Mouse (Mus musculus) forebrain, embryonic 12.5 days (tissue): ENCODE data around the gene Nkain1. TPM values are rescaled to one million over a fixed set of nuclear protein-coding genes. Genes with fewer than 3 reads are reported as not detected.

Experiments used
- ATAC-seq: fragments of 200-750 bp; cut with Nextera tagmentation; 2 replicates; pipeline ENCODE4 v1.8.0; 2017; ENCODE audit warnings: moderate TSS enrichment; ENCODE audit not compliant: low FRiP score
- H3K27ac ChIP-seq: fragments of 300-500 bp; sonication (generic); 2 replicates; pipeline ENCODE4 v1.5.1; 2016; ENCODE audit warnings: mild to moderate bottlenecking
- H3K27me3 ChIP-seq: fragments of 300-500 bp; sonication (generic); 2 replicates; pipeline ENCODE4 v1.6.1; 2016; ENCODE audit warnings: mild to moderate bottlenecking
- H3K36me3 ChIP-seq: fragments of 300-500 bp; sonication (generic); replicated peaks from 2 replicates; pipeline ENCODE4 v1.6.1; 2016; ENCODE audit warnings: mild to moderate bottlenecking
- H3K4me1 ChIP-seq: fragments of 300-500 bp; sonication (generic); 2 replicates; pipeline ENCODE4 v1.6.1; 2016
- H3K4me2 ChIP-seq: fragments of 300-500 bp; sonication (generic); 2 replicates; pipeline ENCODE4 v1.6.1; 2016; ENCODE audit warnings: mild to moderate bottlenecking, moderate library complexity
- H3K4me3 ChIP-seq: fragments of 300-500 bp; sonication (generic); replicated peaks from 2 replicates; pipeline ENCODE4 v1.5.1; 2016; ENCODE audit warnings: mild to moderate bottlenecking
- H3K9ac ChIP-seq: fragments of 300-500 bp; sonication (generic); 2 replicates; pipeline ENCODE4 v1.6.1; 2016; ENCODE audit warnings: mild to moderate bottlenecking
- H3K9me3 ChIP-seq: fragments of 300-500 bp; sonication (generic); 2 replicates; pipeline ENCODE4 v1.6.1; 2016
- WGBS: fragments of 180-500 bp; shearing (Covaris S2); methylation state at CpG from one replicate; pipeline ENCODE4 v1.1.7; 2016; 5-methylcytosine and 5-hydroxymethylcytosine counted together
- polyA plus RNA-seq: library from polyadenylated mRNA; unstranded; fragments of >200 nt; fragmentation: Nextera tagmentation; extraction: Ambion mirVana; gene quantifications from 2 replicates; pipeline ENCODE4 v1.2.1, GENCODE M21; 2016

The Nkain1 gene
- polyA plus RNA-seq, 1 experiment from 2014 or later: 11.0 TPM

DNA sequence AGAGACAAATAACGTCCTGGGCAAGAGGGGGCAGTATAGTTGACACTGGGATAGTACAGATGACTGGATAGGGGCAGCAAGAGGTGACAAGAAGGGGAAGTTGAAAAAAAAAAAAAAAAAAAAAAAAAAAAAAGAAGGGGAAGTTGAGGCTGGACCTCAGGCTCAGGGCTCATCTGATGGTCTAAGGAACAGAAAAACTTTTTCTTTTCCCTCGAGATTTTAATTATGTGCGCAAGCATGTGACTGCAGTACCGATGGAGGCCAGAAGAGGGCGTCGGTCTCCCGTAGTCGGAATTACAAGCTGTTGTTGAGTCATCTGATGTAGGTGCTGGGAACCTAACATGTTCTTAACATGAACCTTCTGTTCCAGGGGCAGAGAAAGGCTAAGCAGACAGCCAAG is 24.8 kb downstream of the Nkain1 start:
- Histone ChIP-seq H3K27me3 (no peaks in the 10 kb centered on the region), H3K4me1 (peaks cover 90% of the 10 kb centered on the region), H3K9ac (no peak overlapping the region), H3K9me3 (peaks cover 4% of the 10 kb centered on the region; the same call in 1 of the 2 replicates), H3K4me2 (no peak overlapping the region), H3K4me3 (no peak overlapping the region), H3K27ac (peak overlapping the region; percentile 68), H3K36me3 (no peaks in the 10 kb centered on the region)
- ATAC-seq: no peak
- WGBS: 80% methylated on average over 8 of the region's 8 CpGs

- Histone ChIP-seq H3K4me2 (peak overlapping the region; percentile 17; the same call in 1 of the 2 replicates), H3K4me1 (peaks cover 85% of the 10 kb centered on the region), H3K27me3 (no peaks in the 10 kb centered on the region), H3K4me3 (no peak overlapping the region), H3K9me3 (peaks cover 4% of the 10 kb centered on the region; the same call in 1 of the 2 replicates), H3K9ac (peak overlapping the region; percentile 33; the same call in 1 of the 2 replicates), H3K27ac (peak overlapping the region; percentile 90), H3K36me3 (no peaks in the 10 kb centered on the region)
- peak; percentile 82 for ATAC-seq
- whole genome bisulfite sequencing: 10% methylated on average over 13 of the region's 13 CpGs
These were observed 27.0 kb downstream of the Nkain1 start for GRCm38 (mm10) chr4:130546798-130547562.

GRCm38 (mm10) chr4:130544392-130544791 is 29.6 kb downstream of the Nkain1 start:
- H3K4me2 ChIP-seq: peak overlapping the region; percentile 39
- peak overlapping the region; percentile 33; the same call in 1 of the 2 replicates for H3K9ac ChIP-seq
- ATAC-seq: peak; percentile 62
- no peak overlapping the region for H3K4me3 ChIP-seq
- H3K27ac ChIP-seq: peak overlapping the region; percentile 90
- H3K9me3 ChIP-seq: peaks cover 2% of the 10 kb centered on the region; the same call in 1 of the 2 replicates
- H3K27me3 ChIP-seq: no peaks in the 10 kb centered on the region
- H3K36me3 ChIP-seq: 0 out of 2 replicates have a peak, but pooled peaks cover 3% of the 10 kb centered on the region
- H3K4me1 ChIP-seq: peaks cover 68% of the 10 kb centered on the region
- WGBS: 10% methylated on average over 9 of the region's 9 CpGs

- 0 out of 2 replicates have a peak overlapping the region, but pooled peaks have one; percentile 90 for H3K27ac ChIP-seq
These were observed 30.9 kb downstream of the Nkain1 start for GRCm38 (mm10) chr4:130543121-130543520.

DNA sequence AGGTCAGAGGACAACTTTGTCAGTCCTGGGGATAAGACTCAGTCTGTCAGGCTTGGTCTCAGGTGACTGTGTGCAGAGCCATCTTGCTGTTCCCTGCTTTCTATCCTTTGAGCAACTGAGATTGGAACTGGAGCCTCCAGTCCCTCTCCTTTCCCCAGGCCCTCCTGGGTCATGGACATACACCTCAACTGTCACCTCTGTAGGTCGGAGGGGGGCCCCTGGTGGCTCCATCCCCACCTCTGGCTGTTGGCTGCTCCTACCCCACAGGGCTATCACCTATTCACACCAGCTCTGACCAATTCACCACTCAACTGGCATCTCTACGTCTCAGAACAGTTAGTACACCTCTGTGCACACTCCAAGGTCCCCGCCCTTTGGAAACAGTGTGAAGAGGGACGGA is 33.1 kb downstream of the Nkain1 start:
- Histone ChIP-seq H3K36me3 (peaks cover 20% of the 10 kb centered on the region), H3K27me3 (no peaks in the 10 kb centered on the region), H3K4me2 (no peak overlapping the region), H3K9ac (no peak overlapping the region), H3K4me3 (no peak overlapping the region), H3K9me3 (no peaks in the 10 kb centered on the region), H3K4me1 (peaks cover 37% of the 10 kb centered on the region), H3K27ac (no peak overlapping the region)
- ATAC-seq: no peak
- whole genome bisulfite sequencing: 89% methylated on average over 4 of the region's 4 CpGs

More at GRCm38 (mm10) chr4:130543121-130543520, 30.9 kb downstream of the Nkain1 start:
- WGBS: 89% methylated on average over 4 of the region's 4 CpGs
- Histone ChIP-seq H3K4me2 (no peak overlapping the region), H3K4me3 (no peak overlapping the region), H3K27me3 (no peaks in the 10 kb centered on the region), H3K9me3 (no peaks in the 10 kb centered on the region), H3K4me1 (peaks cover 60% of the 10 kb centered on the region), H3K9ac (no peak overlapping the region), H3K36me3 (peaks cover 12% of the 10 kb centered on the region; the same call in 1 of the 2 replicates)
- no peak for ATAC-seq

DNA sequence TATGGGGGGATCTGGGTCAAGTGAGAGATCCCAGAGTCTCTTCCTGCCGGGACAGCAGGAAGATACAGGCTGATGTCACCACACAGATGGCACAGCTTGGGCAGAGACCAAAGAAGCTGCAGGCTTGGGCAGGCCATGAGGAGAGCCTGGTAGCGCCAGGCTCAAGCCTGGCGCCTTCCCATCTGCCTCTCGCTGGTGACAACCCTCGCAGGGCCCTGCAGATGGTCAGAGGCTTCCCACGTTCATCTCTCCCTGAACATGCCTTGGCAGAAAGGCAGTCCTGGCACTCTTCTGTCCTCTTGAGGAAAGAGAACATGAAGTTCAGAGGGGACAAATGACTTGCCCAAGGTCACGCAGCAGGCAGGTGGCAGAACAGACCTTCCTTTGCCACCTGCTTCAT is 34.3 kb downstream of the Nkain1 start:
- H3K4me2 ChIP-seq: no peak overlapping the region
- H3K9me3 ChIP-seq: no peaks in the 10 kb centered on the region
- H3K27ac ChIP-seq: no peak overlapping the region
- H3K4me1 ChIP-seq: peaks cover 27% of the 10 kb centered on the region
- no peak for ATAC-seq
- peaks cover 27% of the 10 kb centered on the region for H3K36me3 ChIP-seq
- 90% methylated on average over 7 of the region's 7 CpGs for WGBS
- H3K27me3 ChIP-seq: no peaks in the 10 kb centered on the region
- H3K4me3 ChIP-seq: no peak overlapping the region
- no peak overlapping the region for H3K9ac ChIP-seq

DNA sequence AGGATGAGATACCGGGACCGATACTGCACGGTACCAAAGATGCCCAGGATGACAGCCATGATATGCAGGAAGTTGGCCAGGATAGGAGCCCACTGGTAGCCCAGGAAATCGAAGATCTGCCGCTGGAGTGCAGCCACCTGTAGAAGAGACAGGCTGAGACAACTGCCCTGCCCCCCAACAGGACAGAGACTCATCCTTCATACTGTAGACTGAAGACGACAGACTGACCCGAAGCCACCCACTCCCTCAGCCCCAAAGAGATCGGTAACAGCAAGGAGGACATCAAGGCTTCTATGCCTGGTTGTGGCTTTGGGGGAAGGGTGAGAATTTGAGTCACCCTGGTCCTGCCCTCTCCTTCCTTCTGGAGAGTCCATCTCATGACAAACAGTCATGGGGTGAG is 34.9 kb downstream of the Nkain1 start:
- no peak overlapping the region for H3K4me3 ChIP-seq
- H3K4me2 ChIP-seq: no peak overlapping the region
- no peaks in the 10 kb centered on the region for H3K27me3 ChIP-seq
- H3K27ac ChIP-seq: no peak overlapping the region
- no peaks in the 10 kb centered on the region for H3K9me3 ChIP-seq
- no peak overlapping the region for H3K9ac ChIP-seq
- peaks cover 27% of the 10 kb centered on the region for H3K36me3 ChIP-seq
- H3K4me1 ChIP-seq: peaks cover 21% of the 10 kb centered on the region
- WGBS: 94% methylated on average over 8 of the region's 8 CpGs
- no peak for ATAC-seq

- Histone ChIP-seq H3K9me3 (no peaks in the 10 kb centered on the region), H3K36me3 (peaks cover 27% of the 10 kb centered on the region), H3K4me1 (0 out of 2 replicates have a peak, but pooled peaks cover 8% of the 10 kb centered on the region), H3K9ac (no peak overlapping the region), H3K4me3 (no peak overlapping the region), H3K4me2 (no peak overlapping the region), H3K27ac (no peak overlapping the region), H3K27me3 (no peaks in the 10 kb centered on the region)
- WGBS: 95% methylated on average over 7 of the region's 7 CpGs
- no peak for ATAC-seq
These were observed 36.6 kb downstream of the Nkain1 start for GRCm38 (mm10) chr4:130537371-130537770.

DNA sequence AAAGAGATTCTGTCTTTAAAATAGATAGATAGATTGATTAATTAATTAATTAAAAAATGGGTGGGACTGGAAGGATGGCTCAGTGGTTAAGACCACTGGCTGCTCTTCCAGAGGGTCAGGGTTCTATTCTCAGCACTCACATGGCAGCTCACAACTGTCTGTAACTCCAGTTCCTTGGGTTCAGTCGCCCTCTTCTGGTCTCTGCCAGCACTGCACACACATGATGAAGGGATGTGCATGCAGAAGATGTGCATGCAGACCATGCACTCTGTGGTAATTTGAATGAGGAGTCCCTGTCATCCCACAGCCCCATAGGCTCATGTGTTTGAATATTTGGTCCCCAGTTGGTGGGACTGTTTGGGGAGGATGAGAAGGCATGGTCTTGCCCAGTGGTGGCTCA is 38.2 kb downstream of the Nkain1 start:
- Histone ChIP-seq H3K36me3 (peaks cover 33% of the 10 kb centered on the region), H3K27ac (no peak overlapping the region), H3K4me1 (peaks cover 14% of the 10 kb centered on the region), H3K4me2 (no peak overlapping the region), H3K9me3 (no peaks in the 10 kb centered on the region), H3K4me3 (no peak overlapping the region), H3K9ac (no peak overlapping the region), H3K27me3 (no peaks in the 10 kb centered on the region)
- 74% methylated on average over 1 of the region's 1 CpGs for WGBS
- ATAC-seq: no peak

GRCm38 (mm10) chr4:130533975-130534374 is 40.0 kb downstream of the Nkain1 start:
- H3K9me3 ChIP-seq: no peaks in the 10 kb centered on the region
- no peak overlapping the region for H3K4me3 ChIP-seq
- no peak overlapping the region for H3K4me2 ChIP-seq
- H3K36me3 ChIP-seq: peaks cover 47% of the 10 kb centered on the region
- no peaks in the 10 kb centered on the region for H3K27me3 ChIP-seq
- WGBS: 50% methylated on average over 4 of the region's 4 CpGs
- peak; percentile 55 for ATAC-seq
- H3K4me1 ChIP-seq: peaks cover 6% of the 10 kb centered on the region
- H3K27ac ChIP-seq: no peak overlapping the region
- no peak overlapping the region for H3K9ac ChIP-seq

GRCm38 (mm10) chr4:130532347-130532746 is 41.6 kb downstream of the Nkain1 start:
- H3K4me1 ChIP-seq: peaks cover 6% of the 10 kb centered on the region
- no peaks in the 10 kb centered on the region for H3K27me3 ChIP-seq
- no peak overlapping the region for H3K4me3 ChIP-seq
- WGBS: 70% methylated on average over 6 of the region's 6 CpGs
- no peak for ATAC-seq
- H3K4me2 ChIP-seq: no peak overlapping the region
- H3K27ac ChIP-seq: 0 out of 2 replicates have a peak overlapping the region, but pooled peaks have one; percentile 13
- H3K9me3 ChIP-seq: no peaks in the 10 kb centered on the region
- peaks cover 34% of the 10 kb centered on the region for H3K36me3 ChIP-seq
- no peak overlapping the region for H3K9ac ChIP-seq

- WGBS: 25% methylated on average over 28 of the region's 28 CpGs
- ATAC-seq: peak; percentile 63
- H3K4me1 ChIP-seq: peaks cover 6% of the 10 kb centered on the region
- no peak overlapping the region for H3K9ac ChIP-seq
- peaks cover 34% of the 10 kb centered on the region for H3K36me3 ChIP-seq
- no peak overlapping the region for H3K4me3 ChIP-seq
- H3K4me2 ChIP-seq: peak overlapping the region; percentile 17
- no peaks in the 10 kb centered on the region for H3K27me3 ChIP-seq
- 0 out of 2 replicates have a peak overlapping the region, but pooled peaks have one; percentile 13 for H3K27ac ChIP-seq
- no peaks in the 10 kb centered on the region for H3K9me3 ChIP-seq
These were observed 42.2 kb downstream of the Nkain1 start for GRCm38 (mm10) chr4:130531645-130532280.
